Mouse (Mus musculus) C2C12 (cell line): ENCODE data around the gene Col2a1. TPM values are rescaled to one million over a fixed set of nuclear protein-coding genes. Genes with fewer than 3 reads are reported as not detected.

Experiments
- H3K27me3 ChIP-seq: one replicate; pipeline ENCODE4 v1.6.1; 2011; ENCODE audit not compliant: control insufficient read depth, insufficient read depth, insufficient read length
- H3K36me3 ChIP-seq: one replicate; pipeline ENCODE4 v1.6.1; 2011; ENCODE audit not compliant: control insufficient read depth, insufficient read depth
- H3K4me3 ChIP-seq: one replicate; pipeline ENCODE4 v1.5.1; 2011; ENCODE audit warnings: mild to moderate bottlenecking, control low read depth; ENCODE audit not compliant: poor library complexity, insufficient read depth, severe bottlenecking
- H3K79me2 ChIP-seq: one replicate; pipeline ENCODE4 v1.6.1; 2011; ENCODE audit not compliant: control insufficient read depth, insufficient read depth
- H3K79me3 ChIP-seq: one replicate; pipeline ENCODE4 v1.6.1; 2011; ENCODE audit warnings: low read depth, control low read depth
- H3ac ChIP-seq: one replicate; pipeline ENCODE3; 2011; ENCODE audit warnings: low read depth; ENCODE audit not compliant: control insufficient read depth, insufficient read length
- CEBPB ChIP-seq: IDR thresholded peaks from one replicate; pipeline ENCODE4 v1.6.1; 2011; ENCODE audit warnings: low read depth, mild to moderate bottlenecking, control low read depth, moderate library complexity
- CTCF ChIP-seq: IDR thresholded peaks from one replicate; pipeline ENCODE4 v1.5.1; 2011; ENCODE audit not compliant: control insufficient read depth, insufficient read depth, insufficient read length
- FOSL1 ChIP-seq: IDR thresholded peaks from one replicate; pipeline ENCODE4 v1.8.0; 2011; ENCODE audit warnings: mild to moderate bottlenecking, low read length; ENCODE audit not compliant: poor library complexity, insufficient read depth, severe bottlenecking
- MAX ChIP-seq: IDR thresholded peaks from one replicate; pipeline ENCODE4 v1.6.1; 2011; ENCODE audit warnings: mild to moderate bottlenecking, control low read depth
- MYOD1 ChIP-seq: IDR thresholded peaks from one replicate; pipeline ENCODE4 v1.6.1; 2011; ENCODE audit warnings: low read depth; ENCODE audit not compliant: control insufficient read depth, insufficient read length
- MYOG ChIP-seq: IDR thresholded peaks from one replicate; pipeline ENCODE4 v1.6.1; 2011; ENCODE audit not compliant: control insufficient read depth, insufficient read length; ENCODE audit errors: extremely low read depth
- USF1 ChIP-seq: IDR thresholded peaks from one replicate; pipeline ENCODE4 v1.6.1; 2011; ENCODE audit warnings: low read depth, mild to moderate bottlenecking, control low read depth, moderate library complexity
- polyA plus RNA-seq: library from polyadenylated mRNA; unstranded; fragments of >200 nt; fragmentation: generic; extraction: Trizol; gene quantifications from one replicate; pipeline ENCODE4 v1.2.1, GENCODE M21; 2012; ENCODE audit warnings: missing spikeins

Col2a1 gene
- polyA plus RNA-seq, 1 experiment = 0.06 TPM

DNA sequence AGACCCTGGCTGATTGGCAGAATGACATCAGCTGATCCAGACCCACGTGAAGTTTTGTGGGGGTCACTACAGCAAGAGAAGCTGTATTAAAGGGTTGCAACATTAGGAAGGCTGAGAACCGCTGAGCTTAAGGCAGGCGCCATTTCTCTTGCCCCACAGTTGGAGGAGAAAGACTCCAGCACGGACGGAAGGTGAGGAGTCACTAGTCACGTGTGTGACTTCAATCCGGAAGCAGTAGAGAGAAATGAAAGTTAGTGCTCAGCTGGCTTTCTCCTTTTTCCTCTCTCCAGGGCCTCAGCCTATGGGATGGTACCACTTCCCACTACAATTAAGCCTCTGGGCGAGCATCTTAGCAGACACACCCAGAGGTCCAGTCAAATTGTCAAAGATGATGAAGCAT lies 62.0 kb downstream of the Col2a1 start:
- TF ChIP-seq MYOG = no peak
- no peak for TF ChIP-seq MYOD1
- no peak for TF ChIP-seq CEBPB
- TF ChIP-seq MAX = no peak
- no peak for TF ChIP-seq USF1
- no peak for TF ChIP-seq FOSL1
- TF ChIP-seq CTCF = no peak

GRCm38 (mm10) chr15:97941306-97941705 lies 63.2 kb downstream of the Col2a1 start:
- Histone ChIP-seq H3K4me3 (no peak overlapping the region), H3K27me3 (peaks cover 17% of the 10 kb centered on the region)

More for the DNA sequence above, 62.0 kb downstream of the Col2a1 start:
- no peak overlapping the region for H3K4me3 ChIP-seq
- no peaks in the 10 kb centered on the region for H3K79me3 ChIP-seq
- no peaks in the 10 kb centered on the region for H3K36me3 ChIP-seq
- no peaks in the 10 kb centered on the region for H3K79me2 ChIP-seq
- peaks cover 17% of the 10 kb centered on the region for H3K27me3 ChIP-seq
- H3ac ChIP-seq = no peak overlapping the region

DNA sequence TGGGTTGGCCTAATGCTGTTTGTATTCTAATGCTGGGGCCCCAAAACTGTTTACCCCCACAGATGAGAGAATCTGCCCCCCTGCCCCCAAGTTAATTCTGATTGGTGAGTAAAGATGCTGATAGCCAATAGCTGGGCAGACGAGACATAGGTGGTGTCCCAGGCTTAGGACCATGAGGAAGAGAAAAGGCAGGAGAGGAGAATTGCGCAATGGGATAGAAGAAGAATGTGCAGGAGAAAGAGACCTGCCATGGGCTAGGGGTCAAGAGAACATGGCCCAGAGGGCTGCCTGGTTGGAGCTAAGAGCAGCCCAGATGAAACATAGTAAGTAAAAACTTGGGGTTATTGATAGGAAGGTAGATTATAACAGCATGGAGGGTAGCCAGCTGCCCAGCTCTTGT lies 64.4 kb downstream of the Col2a1 start:
- Histone ChIP-seq H3K79me3 (no peaks in the 10 kb centered on the region), H3K4me3 (no peak overlapping the region), H3ac (no peak overlapping the region), H3K79me2 (no peaks in the 10 kb centered on the region), H3K36me3 (no peaks in the 10 kb centered on the region), H3K27me3 (peaks cover 16% of the 10 kb centered on the region)
- no peak for TF ChIP-seq MAX
- no peak for TF ChIP-seq FOSL1
- peak; percentile 87 for TF ChIP-seq CEBPB

More at GRCm38 (mm10) chr15:97941306-97941705, 63.2 kb downstream of the Col2a1 start:
- TF ChIP-seq USF1 (no peak), FOSL1 (no peak), CEBPB (no peak), CTCF (no peak), MAX (no peak), MYOD1 (no peak)
- H3K79me2 ChIP-seq = no peaks in the 10 kb centered on the region
- no peaks in the 10 kb centered on the region for H3K36me3 ChIP-seq
- no peaks in the 10 kb centered on the region for H3K79me3 ChIP-seq
- no peak overlapping the region for H3ac ChIP-seq

GRCm38 (mm10) chr15:97938580-97938979 lies 65.9 kb downstream of the Col2a1 start:
- TF ChIP-seq MYOD1 = no peak
- peak; percentile 59 for TF ChIP-seq MAX
- TF ChIP-seq USF1 = no peak
- no peak overlapping the region for H3K4me3 ChIP-seq
- H3K79me2 ChIP-seq = no peaks in the 10 kb centered on the region
- no peak overlapping the region for H3ac ChIP-seq
- peaks cover 3% of the 10 kb centered on the region for H3K27me3 ChIP-seq
- H3K79me3 ChIP-seq = no peaks in the 10 kb centered on the region
- no peaks in the 10 kb centered on the region for H3K36me3 ChIP-seq

GRCm38 (mm10) chr15:97932441-97932840 lies 72.1 kb downstream of the Col2a1 start:
- TF ChIP-seq MYOG = no peak
- TF ChIP-seq CEBPB = no peak
- no peak for TF ChIP-seq FOSL1
- no peak for TF ChIP-seq MYOD1
- no peak for TF ChIP-seq MAX
- no peak for TF ChIP-seq USF1
- no peak for TF ChIP-seq CTCF
- Histone ChIP-seq H3ac (no peak overlapping the region), H3K79me3 (no peaks in the 10 kb centered on the region), H3K79me2 (no peaks in the 10 kb centered on the region), H3K27me3 (peaks cover 4% of the 10 kb centered on the region), H3K36me3 (no peaks in the 10 kb centered on the region), H3K4me3 (no peak overlapping the region)

DNA sequence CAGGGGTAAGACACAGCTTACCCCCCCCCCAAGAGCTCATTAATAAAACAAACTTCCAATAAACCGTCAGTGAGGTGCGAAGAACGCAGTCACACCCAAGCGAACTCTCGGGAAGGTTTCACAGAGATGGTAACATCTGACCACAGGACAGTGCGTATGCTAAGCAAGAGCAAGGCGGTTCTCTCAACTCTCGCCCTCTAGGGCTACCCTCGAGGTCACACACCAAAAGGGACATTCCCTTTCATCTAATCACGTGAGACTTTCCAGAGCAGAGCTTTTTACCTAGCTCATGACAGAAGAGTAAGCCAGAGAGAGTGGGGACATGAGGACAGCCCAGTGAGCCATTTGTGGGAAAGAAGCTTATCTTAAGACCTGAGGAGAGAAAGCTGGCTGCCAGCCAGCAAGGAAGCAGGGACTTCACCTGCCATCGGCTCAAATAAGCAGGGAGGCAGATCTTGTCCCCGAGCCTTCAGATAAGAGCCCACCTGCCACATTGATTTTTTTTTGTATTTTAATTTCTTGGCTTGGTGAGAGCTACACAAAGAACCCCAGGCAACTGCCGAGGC lies 75.2 kb downstream of the Col2a1 start:
- no peaks in the 10 kb centered on the region for H3K79me3 ChIP-seq
- no peaks in the 10 kb centered on the region for H3K36me3 ChIP-seq
- H3ac ChIP-seq = no peak overlapping the region

More for the DNA sequence above, 75.2 kb downstream of the Col2a1 start:
- Histone ChIP-seq H3K79me2 (no peaks in the 10 kb centered on the region), H3K27me3 (peaks cover 4% of the 10 kb centered on the region), H3K4me3 (no peak overlapping the region)
- TF ChIP-seq CEBPB (no peak), USF1 (no peak), CTCF (no peak), MYOD1 (no peak), MAX (no peak), MYOG (no peak), FOSL1 (no peak)
